Mouse (Mus musculus) layer of hippocampus, adult 9-10 months (tissue): ENCODE data around the gene Srcin1.

Experiments used
- DNase-seq: peaks from one replicate; pipeline ENCODE4 v3.0.0; 2022; ENCODE audit warnings: low spot score

Gene Srcin1

DNA sequence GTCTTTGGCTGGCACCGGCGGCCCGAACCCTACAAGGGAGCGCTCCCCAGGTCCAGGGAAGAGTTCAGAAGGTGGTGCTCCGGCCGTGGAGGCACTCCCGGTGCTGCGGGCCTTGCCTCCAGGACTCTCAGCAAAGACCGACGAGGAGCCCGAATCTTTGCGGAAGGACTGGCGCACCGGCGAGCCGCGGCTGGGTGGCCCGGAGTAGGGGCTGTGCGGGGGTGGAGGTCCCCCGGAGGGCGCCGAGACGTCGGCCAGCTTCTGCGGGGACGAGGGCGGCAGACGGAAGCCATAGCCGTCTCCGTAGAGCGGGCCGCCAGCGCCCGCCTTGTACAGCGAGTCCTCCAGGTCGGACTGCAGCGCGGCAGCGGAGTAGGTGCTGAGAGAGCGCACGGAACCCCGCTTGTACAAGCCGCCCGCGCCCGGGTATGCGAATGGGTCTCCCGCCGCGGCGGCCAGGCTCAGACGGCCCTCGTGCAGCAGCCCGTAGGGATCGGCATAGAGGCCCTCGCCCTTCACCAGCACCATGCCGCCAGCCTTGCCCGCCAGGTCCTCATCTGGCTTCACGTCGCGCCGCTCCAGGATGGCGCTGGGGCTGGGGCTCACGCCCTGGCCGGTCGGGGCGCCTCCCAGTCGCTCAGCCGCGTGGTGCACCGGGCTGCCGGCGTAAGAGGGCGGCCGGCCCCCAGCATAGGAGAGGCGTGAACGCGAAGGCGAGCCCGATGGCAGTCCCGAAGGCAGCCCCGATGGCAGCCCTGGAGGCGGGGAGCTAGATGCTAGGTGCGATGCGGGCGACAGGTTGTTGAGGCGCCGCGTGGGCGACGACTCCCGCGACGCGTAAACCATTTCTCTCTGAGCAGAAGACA, 41.3 kb downstream of the Srcin1 start:
- DNase-seq: no peak

GRCm38 (mm10) chr11:97533653-97534052, 42.3 kb downstream of the Srcin1 start:
- no peak for DNase-seq

DNA sequence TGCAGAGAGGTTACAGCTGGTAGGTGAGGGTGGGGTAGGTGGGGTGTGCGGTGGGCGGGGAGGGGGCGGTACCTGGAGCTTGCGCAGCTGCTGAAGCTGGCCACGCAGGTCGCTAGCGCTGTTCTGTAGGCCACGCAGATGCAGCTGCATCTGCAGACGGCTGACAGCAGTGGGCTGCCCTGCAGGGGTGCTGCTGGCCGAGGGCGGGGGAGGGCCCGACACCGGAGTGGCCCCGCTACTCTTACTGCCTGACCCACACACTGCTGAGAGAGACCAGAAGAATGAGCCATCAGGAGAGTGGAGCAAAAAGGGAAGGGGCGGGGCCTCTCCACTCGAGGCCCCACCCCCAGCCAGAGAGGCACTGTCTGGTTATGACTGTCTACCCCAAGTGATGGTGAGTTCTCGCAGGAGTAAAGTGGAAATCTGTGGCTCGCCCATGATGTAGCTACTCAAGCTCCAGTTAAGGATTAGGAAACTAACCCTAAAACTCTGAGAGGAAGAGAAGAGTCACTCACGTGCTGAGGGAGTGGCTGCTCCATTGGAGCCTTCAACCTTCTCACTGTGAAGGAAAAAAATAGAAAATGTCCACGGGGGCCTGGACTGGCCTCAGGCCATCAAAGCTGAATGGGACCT, 42.9 kb downstream of the Srcin1 start:
- DNase-seq: no peak

GRCm38 (mm10) chr11:97532354-97532753, 43.6 kb downstream of the Srcin1 start:
- no peak for DNase-seq

DNA sequence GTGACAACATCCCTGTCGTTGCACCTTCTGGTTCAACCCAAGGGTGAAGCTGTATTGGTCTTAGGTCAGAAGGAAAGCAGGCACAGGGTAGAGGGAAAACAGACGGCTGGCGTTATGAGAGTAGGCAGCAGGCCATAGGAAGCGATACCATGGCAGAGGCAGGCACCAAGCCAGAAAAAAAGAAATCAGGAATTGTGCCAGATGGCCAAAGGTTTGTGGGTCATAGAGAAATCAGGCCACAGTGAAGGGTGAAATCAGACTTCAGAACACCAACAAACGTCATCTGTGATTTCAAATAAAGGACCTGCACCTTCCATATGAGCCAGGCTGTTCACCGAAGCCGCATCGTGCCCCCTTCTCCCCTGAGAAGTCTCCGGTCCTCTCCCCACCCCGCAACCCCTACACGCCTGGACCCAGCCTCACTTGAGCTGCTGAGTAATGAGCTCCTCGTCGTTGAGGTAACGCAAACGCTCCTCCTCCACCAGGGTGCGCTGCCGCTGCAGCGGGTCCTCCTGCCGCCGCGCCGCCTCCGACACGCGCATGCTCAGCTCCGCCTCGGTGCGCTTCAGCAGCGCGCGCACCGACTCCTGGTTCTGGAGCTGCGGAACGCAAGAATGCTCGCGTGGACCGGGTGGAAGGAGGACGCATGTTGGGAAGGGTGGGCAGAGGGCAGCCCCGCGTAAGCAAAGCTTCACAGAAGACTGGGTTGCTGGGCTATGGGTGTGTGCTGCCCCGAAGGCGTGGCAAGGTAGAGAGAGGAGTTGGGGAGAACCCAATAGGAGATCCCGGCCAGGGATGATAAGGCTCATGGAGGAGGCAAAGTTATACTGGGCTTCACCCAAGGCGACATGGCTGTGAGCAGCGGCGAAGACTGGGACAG, 44.4 kb downstream of the Srcin1 start:
- peak; percentile 49 for DNase-seq

DNA sequence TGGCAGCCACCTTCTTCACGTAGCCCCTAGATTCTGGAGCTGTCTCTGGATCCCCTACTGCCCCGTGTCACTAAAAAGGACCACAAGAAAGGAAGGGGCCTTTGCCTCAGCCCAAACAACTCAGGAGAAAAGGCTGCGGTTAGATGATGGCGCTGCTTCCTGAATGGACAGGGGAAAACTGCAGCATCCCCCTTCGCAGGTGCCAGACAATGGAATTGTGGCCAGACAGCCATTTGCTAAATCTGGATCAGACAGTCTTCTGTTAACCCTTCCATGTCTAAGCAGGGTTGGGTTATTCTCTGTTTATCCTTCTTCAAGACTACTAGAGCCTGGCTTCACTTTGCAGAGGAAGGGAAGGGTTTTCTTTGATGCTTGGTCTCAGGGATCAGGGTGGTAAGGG, 45.0 kb downstream of the Srcin1 start:
- no peak for DNase-seq

DNA sequence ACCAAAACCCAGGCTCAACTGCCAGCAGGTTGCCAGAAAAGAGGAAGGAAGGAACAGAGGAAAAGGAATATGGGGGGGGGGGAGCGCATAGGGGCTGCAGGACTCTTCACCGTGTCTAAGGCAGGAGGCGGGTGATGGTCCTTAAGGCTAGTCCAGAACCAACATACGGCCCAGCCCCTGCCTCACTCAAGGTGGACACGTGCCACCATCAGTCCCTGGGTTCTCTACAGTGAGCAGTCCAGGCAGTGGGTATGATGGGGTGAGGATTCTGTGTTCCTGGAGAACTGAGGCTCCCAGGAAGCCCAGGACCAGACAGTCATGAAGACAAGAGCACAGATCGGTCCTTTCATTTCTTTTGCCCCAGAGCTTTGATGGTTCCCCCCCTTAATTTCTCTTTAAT, 45.9 kb downstream of the Srcin1 start:
- DNase-seq: no peak

GRCm38 (mm10) chr11:97528282-97528808, 47.6 kb downstream of the Srcin1 start:
- DNase-seq: no peak

- no peak for DNase-seq
Observed at GRCm38 (mm10) chr11:97525313-97525712, 50.7 kb downstream of the Srcin1 start.

DNA sequence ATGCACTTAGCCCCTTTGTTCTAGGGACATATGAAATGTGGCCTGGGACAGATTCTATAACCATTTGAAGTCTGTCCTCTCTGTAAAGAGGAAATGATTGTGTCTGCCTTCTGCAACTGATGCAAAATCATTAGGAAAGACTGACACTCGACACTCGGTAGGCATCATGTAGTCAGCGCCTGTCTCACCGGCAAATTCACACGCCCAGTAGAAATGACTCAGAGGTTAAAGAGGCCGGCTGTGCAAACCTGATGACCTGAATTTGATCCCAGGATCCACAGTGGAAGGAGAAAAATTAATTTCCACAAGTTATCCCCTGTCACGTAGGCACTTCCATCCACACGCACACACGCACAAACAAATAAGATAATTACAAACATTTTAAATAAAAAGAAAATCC, 51.7 kb downstream of the Srcin1 start:
- no peak for DNase-seq

DNA sequence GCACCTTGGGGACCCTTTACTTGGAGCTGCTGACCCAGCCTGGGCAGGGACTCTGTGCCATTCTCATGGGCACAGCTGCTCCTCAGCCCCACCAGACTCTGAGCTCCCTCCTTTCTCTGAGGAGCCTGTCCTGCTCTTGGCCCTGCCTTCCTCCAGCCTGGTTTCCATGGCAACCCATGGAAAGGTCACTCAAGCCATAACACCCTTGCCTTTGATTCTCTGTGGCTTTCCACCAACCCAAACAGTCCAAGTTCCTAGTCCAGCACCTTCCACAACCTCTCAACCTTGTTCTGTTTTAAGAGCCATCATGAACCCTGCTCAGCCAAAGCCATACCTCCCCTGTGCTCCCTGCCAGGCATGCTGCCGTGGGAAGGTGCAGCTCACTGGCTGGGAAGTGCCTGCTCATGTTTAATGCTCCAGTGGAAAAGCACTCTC, 52.1 kb downstream of the Srcin1 start:
- no peak for DNase-seq

- no peak for DNase-seq
Observed at GRCm38 (mm10) chr11:97523107-97523506, 52.9 kb downstream of the Srcin1 start.

GRCm38 (mm10) chr11:97521741-97522474, 54.1 kb downstream of the Srcin1 start:
- DNase-seq: no peak

DNA sequence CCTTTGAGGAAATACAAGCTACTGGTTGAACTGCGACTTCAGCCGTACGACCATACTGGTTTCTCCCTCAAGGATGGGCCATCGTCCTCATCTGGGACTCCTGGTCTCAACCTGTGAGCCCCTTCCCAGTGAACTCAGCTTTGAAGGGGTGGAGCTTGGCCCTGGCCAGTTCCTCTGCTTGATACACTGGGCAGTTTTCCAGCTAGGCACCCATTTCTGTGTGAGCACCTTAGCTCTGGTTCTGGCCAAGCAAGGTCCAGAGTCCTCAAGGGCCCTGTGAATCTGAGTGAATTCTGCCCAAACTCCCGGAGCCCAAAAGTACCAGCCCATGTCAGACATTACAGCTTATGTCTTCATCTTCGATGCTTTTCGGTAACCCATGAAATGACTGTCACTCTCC, 55.4 kb downstream of the Srcin1 start:
- no peak for DNase-seq

DNA sequence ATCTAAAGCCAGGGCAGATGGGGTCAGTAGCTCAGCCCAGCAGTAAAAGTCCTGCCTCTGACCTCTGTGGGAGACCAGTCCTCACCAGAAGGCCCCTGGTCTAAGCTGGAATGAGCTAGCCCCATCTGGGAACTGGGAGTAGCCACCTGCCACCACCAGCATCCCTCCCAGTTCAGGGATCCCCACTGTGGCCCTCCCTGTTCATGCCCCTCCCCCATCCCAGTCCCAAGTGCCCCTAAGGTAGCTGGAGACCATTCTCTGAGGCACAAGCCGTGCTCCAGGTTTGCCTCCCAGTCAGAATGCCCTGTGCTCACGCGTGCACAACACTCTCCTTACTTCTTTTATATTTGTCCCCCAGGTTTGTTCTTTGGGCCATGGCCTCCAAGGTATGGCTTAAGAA, 62.9 kb downstream of the Srcin1 start:
- no peak for DNase-seq

DNA sequence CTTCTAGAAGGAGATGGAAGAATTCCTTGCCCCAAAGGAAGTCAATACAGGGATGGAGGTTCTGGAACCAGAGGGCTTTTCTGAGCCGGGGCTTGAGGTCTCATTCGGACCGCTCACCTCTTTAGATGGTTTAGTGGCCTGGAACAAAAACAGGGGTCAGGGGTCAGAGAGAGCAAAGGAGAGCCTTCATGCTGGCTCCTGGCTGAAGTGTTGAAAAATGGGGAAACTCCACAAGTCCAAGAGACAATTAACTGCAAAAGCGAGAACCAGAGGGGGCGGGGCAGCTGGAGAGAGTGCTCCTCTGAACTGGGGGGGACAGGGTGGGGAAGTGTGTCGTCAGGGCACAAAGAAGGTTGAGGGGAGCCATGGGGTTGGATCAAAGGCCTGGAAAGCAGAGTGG, 63.5 kb downstream of the Srcin1 start:
- DNase-seq: no peak

GRCm38 (mm10) chr11:97511661-97512369, 64.2 kb downstream of the Srcin1 start:
- DNase-seq: no peak

GRCm38 (mm10) chr11:97510966-97511660, 64.9 kb downstream of the Srcin1 start:
- DNase-seq: no peak

DNA sequence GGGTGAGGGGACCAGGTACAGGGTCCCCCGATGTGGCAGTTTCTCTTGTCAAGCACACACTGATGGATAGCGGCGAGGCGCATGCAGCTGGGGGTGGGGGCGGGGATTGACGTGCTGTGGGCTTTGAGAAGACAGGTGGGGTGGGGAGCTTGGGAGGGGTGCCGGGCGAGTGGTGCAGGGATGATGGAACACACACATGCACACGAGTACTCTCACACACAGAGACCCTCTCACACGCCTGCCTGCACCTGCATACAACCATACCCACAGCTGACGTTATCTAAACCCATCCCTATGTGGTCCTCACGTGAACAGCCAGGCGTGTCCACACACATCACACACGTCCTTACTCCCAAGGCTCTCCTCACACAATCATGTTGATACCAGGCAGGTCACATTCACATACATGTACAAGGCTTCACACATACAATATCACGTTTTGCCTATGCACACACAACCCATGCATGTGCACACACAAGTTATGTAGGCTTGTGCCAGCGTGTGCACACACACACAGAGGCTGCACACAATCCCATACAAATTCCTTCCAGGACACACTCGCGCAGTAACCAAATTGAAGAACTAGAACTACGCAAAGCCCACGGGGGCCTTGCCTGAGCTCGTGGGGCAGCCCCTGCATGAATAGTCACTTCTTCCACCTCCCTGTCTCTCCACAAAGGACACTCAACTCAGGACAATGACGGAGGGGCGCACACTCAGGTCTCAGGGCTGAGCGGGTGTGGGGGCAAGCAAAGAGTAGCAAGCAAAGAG, 66.1 kb downstream of the Srcin1 start:
- no peak for DNase-seq

DNA sequence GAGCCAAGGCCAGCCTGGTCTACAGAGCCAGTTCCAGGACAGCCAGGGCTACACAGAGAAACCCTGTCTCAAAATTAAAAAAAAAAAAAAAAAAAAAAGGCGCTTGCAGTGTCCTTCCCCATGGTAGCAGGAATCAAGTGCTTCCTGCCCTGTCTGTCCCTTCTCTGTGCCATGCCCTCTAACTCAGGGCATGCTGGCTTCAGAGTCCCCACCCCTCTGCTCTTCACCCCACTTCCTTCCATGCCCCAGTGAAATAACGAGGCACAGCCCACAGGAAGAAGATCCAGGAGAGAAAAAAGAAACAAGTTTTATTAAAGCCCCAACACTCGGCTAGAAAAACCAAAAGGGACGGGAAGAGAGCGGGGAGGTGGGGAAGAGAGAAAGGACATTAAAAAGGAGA, 66.9 kb downstream of the Srcin1 start:
- no peak for DNase-seq
